Mouse (Mus musculus) limb, embryonic 12.5 days (tissue): ENCODE measurements around the gene Nfix. TPM values are rescaled to one million over a fixed set of nuclear protein-coding genes. Genes with fewer than 3 reads are reported as not detected.

Source experiments
- ATAC-seq: fragments of 200-750 bp; cut with Nextera tagmentation; 2 replicates; pipeline ENCODE4 v1.8.0; 2017; ENCODE audit warnings: low read depth, moderate TSS enrichment; ENCODE audit not compliant: insufficient number of reproducible peaks, insufficient read depth, low FRiP score, low TSS enrichment
- H3K27ac ChIP-seq: fragments of 300-500 bp; sonication (generic); 2 replicates; pipeline ENCODE4 v1.5.1; 2016; ENCODE audit warnings: mild to moderate bottlenecking, moderate library complexity
- H3K27me3 ChIP-seq: fragments of 300-500 bp; sonication (generic); 2 replicates; pipeline ENCODE4 v1.6.1; 2016; ENCODE audit warnings: mild to moderate bottlenecking, moderate library complexity
- H3K36me3 ChIP-seq: fragments of 300-500 bp; sonication (generic); 2 replicates; pipeline ENCODE4 v1.6.1; 2016; ENCODE audit warnings: mild to moderate bottlenecking, moderate library complexity
- H3K4me1 ChIP-seq: fragments of 300-500 bp; sonication (generic); replicated peaks from 2 replicates; pipeline ENCODE4 v1.6.1; 2016
- H3K4me2 ChIP-seq: fragments of 300-500 bp; sonication (generic); 2 replicates; pipeline ENCODE4 v1.6.1; 2016; ENCODE audit warnings: mild to moderate bottlenecking, moderate library complexity
- H3K4me3 ChIP-seq: fragments of 300-500 bp; sonication (generic); replicated peaks from 2 replicates; pipeline ENCODE4 v1.5.1; 2016; ENCODE audit warnings: mild to moderate bottlenecking
- H3K9ac ChIP-seq: fragments of 300-500 bp; sonication (generic); replicated peaks from 2 replicates; pipeline ENCODE4 v1.6.1; 2016; ENCODE audit warnings: mild to moderate bottlenecking, moderate library complexity
- H3K9me3 ChIP-seq: fragments of 300-500 bp; sonication (generic); 2 replicates; pipeline ENCODE4 v1.6.1; 2016; ENCODE audit warnings: mild to moderate bottlenecking, moderate library complexity
- WGBS: fragments of 180-500 bp; shearing (Covaris S2); methylation state at CpG from one replicate; pipeline ENCODE4 v1.1.7; 2016; 5-methylcytosine and 5-hydroxymethylcytosine counted together
- polyA plus RNA-seq: library from polyadenylated mRNA; unstranded; fragments of >200 nt; fragmentation: Nextera tagmentation; extraction: Ambion mirVana; gene quantifications from 2 replicates; pipeline ENCODE4 v1.2.1, GENCODE M21; 2016

Gene Nfix
- polyA plus RNA-seq, 1 experiment from 2014 or later = 14.5 TPM

GRCm38 (mm10) chr8:84740895-84741843 lies 59.0 kb downstream of the Nfix start:
- Histone ChIP-seq H3K9ac (no peak overlapping the region; the same call in 1 of the 2 replicates), H3K36me3 (no peaks in the 10 kb centered on the region), H3K4me3 (no peak overlapping the region), H3K4me1 (peaks cover 98% of the 10 kb centered on the region), H3K27ac (peak overlapping the region; percentile 100), H3K27me3 (peaks cover 35% of the 10 kb centered on the region), H3K9me3 (no peaks in the 10 kb centered on the region), H3K4me2 (peak overlapping the region; percentile 54)
- WGBS = 34% methylated on average over 13 of the region's 13 CpGs
- ATAC-seq = no peak

- Histone ChIP-seq H3K4me1 (peaks cover 96% of the 10 kb centered on the region), H3K27ac (peak overlapping the region; percentile 100), H3K4me3 (no peak overlapping the region), H3K27me3 (peaks cover 52% of the 10 kb centered on the region), H3K9me3 (no peaks in the 10 kb centered on the region), H3K36me3 (no peaks in the 10 kb centered on the region), H3K9ac (no peak overlapping the region; the same call in 1 of the 2 replicates), H3K4me2 (no peak overlapping the region)
- no peak for ATAC-seq
- WGBS = 5% methylated on average over 1 of the region's 1 CpGs
Measured at GRCm38 (mm10) chr8:84739401-84739742, 60.8 kb downstream of the Nfix start.

GRCm38 (mm10) chr8:84738715-84739400 lies 61.3 kb downstream of the Nfix start:
- H3K9me3 ChIP-seq = no peaks in the 10 kb centered on the region
- H3K9ac ChIP-seq = peak overlapping the region; percentile 23; the same call in 1 of the 2 replicates
- ATAC-seq = no peak
- WGBS = 36% methylated on average over 10 of the region's 10 CpGs
- peak overlapping the region; percentile 100 for H3K27ac ChIP-seq
- no peaks in the 10 kb centered on the region for H3K36me3 ChIP-seq
- H3K27me3 ChIP-seq = peaks cover 57% of the 10 kb centered on the region
- H3K4me2 ChIP-seq = peak overlapping the region; percentile 20; the same call in 1 of the 2 replicates
- no peak overlapping the region for H3K4me3 ChIP-seq
- H3K4me1 ChIP-seq = peaks cover 93% of the 10 kb centered on the region

- peaks cover 93% of the 10 kb centered on the region for H3K4me1 ChIP-seq
- H3K9me3 ChIP-seq = no peaks in the 10 kb centered on the region
- 8% methylated on average over 10 of the region's 10 CpGs for WGBS
- H3K27me3 ChIP-seq = peaks cover 62% of the 10 kb centered on the region
- H3K9ac ChIP-seq = peak overlapping the region; percentile 23; the same call in 1 of the 2 replicates
- peak overlapping the region; percentile 20 for H3K4me2 ChIP-seq
- H3K36me3 ChIP-seq = no peaks in the 10 kb centered on the region
- H3K4me3 ChIP-seq = no peak overlapping the region
- H3K27ac ChIP-seq = peak overlapping the region; percentile 100
- ATAC-seq = no peak
Measured at GRCm38 (mm10) chr8:84738266-84738665, 61.9 kb downstream of the Nfix start.

- H3K9ac ChIP-seq = no peak overlapping the region
- no peak for ATAC-seq
- H3K27me3 ChIP-seq = peaks cover 67% of the 10 kb centered on the region
- under 1% methylated on average over 16 of the region's 16 CpGs for WGBS
- H3K9me3 ChIP-seq = no peaks in the 10 kb centered on the region
- no peaks in the 10 kb centered on the region for H3K36me3 ChIP-seq
- H3K27ac ChIP-seq = peak overlapping the region; percentile 100
- H3K4me2 ChIP-seq = peak overlapping the region; percentile 20
- no peak overlapping the region for H3K4me3 ChIP-seq
- peaks cover 93% of the 10 kb centered on the region for H3K4me1 ChIP-seq
Measured at GRCm38 (mm10) chr8:84737608-84738007, 62.5 kb downstream of the Nfix start.

- Histone ChIP-seq H3K4me1 (peaks cover 93% of the 10 kb centered on the region), H3K4me3 (no peak overlapping the region), H3K27ac (no peak overlapping the region; the same call in 1 of the 2 replicates), H3K9me3 (no peaks in the 10 kb centered on the region), H3K36me3 (no peaks in the 10 kb centered on the region), H3K9ac (no peak overlapping the region; the same call in 1 of the 2 replicates), H3K27me3 (peaks cover 63% of the 10 kb centered on the region), H3K4me2 (no peak overlapping the region)
- 76% methylated on average over 4 of the region's 4 CpGs for WGBS
- ATAC-seq = no peak
Measured at GRCm38 (mm10) chr8:84736521-84736920, 63.6 kb downstream of the Nfix start.

- peaks cover 56% of the 10 kb centered on the region for H3K27me3 ChIP-seq
- no peak overlapping the region for H3K9ac ChIP-seq
- H3K9me3 ChIP-seq = no peaks in the 10 kb centered on the region
- no peak for ATAC-seq
- H3K4me2 ChIP-seq = no peak overlapping the region
- H3K27ac ChIP-seq = no peak overlapping the region
- no peaks in the 10 kb centered on the region for H3K36me3 ChIP-seq
- H3K4me3 ChIP-seq = no peak overlapping the region
- WGBS = 22% methylated on average over 2 of the region's 2 CpGs
- H3K4me1 ChIP-seq = peaks cover 93% of the 10 kb centered on the region
Measured at GRCm38 (mm10) chr8:84735597-84735996, 64.5 kb downstream of the Nfix start.

- Histone ChIP-seq H3K4me1 (peaks cover 90% of the 10 kb centered on the region), H3K27ac (no peak overlapping the region), H3K36me3 (0 out of 2 replicates have a peak, but pooled peaks cover 4% of the 10 kb centered on the region), H3K27me3 (peaks cover 53% of the 10 kb centered on the region), H3K9me3 (no peaks in the 10 kb centered on the region), H3K9ac (no peak overlapping the region), H3K4me3 (no peak overlapping the region), H3K4me2 (no peak overlapping the region)
- WGBS = 80% methylated on average over 2 of the region's 2 CpGs
- ATAC-seq = no peak
Measured at GRCm38 (mm10) chr8:84734680-84735079, 65.5 kb downstream of the Nfix start.

GRCm38 (mm10) chr8:84733959-84734358 lies 66.2 kb downstream of the Nfix start:
- WGBS = 86% methylated on average over 6 of the region's 6 CpGs
- Histone ChIP-seq H3K4me1 (peaks cover 83% of the 10 kb centered on the region), H3K4me2 (no peak overlapping the region), H3K4me3 (no peak overlapping the region), H3K9me3 (no peaks in the 10 kb centered on the region), H3K36me3 (0 out of 2 replicates have a peak, but pooled peaks cover 4% of the 10 kb centered on the region), H3K27ac (no peak overlapping the region), H3K27me3 (peaks cover 48% of the 10 kb centered on the region), H3K9ac (no peak overlapping the region)
- no peak for ATAC-seq

- ATAC-seq = no peak
- H3K27me3 ChIP-seq = peaks cover 41% of the 10 kb centered on the region
- WGBS = 47% methylated on average over 6 of the region's 6 CpGs
- peaks cover 5% of the 10 kb centered on the region; the same call in 1 of the 2 replicates for H3K36me3 ChIP-seq
- H3K4me1 ChIP-seq = peaks cover 83% of the 10 kb centered on the region
- peak overlapping the region; percentile 28; the same call in 1 of the 2 replicates for H3K9ac ChIP-seq
- H3K27ac ChIP-seq = peak overlapping the region; percentile 20
- H3K4me3 ChIP-seq = no peak overlapping the region
- H3K4me2 ChIP-seq = no peak overlapping the region
- no peaks in the 10 kb centered on the region for H3K9me3 ChIP-seq
Measured at GRCm38 (mm10) chr8:84732996-84733395, 67.1 kb downstream of the Nfix start.

GRCm38 (mm10) chr8:84732545-84732944 lies 67.6 kb downstream of the Nfix start:
- Histone ChIP-seq H3K4me3 (no peak overlapping the region), H3K27ac (peak overlapping the region; percentile 20; the same call in 1 of the 2 replicates), H3K9ac (no peak overlapping the region), H3K27me3 (peaks cover 41% of the 10 kb centered on the region), H3K36me3 (peaks cover 10% of the 10 kb centered on the region), H3K4me1 (peaks cover 81% of the 10 kb centered on the region), H3K4me2 (no peak overlapping the region), H3K9me3 (no peaks in the 10 kb centered on the region)
- no peak for ATAC-seq
- 76% methylated on average over 5 of the region's 5 CpGs for WGBS
